Mouse (Mus musculus) embryonic fibroblast, embryonic 13.5 days (primary cell): ENCODE measurements around the gene R3hdm1.

ENCODE experiments used
- CTCF ChIP-seq: IDR thresholded peaks from 2 replicates; pipeline ENCODE4 v1.5.1; 2011; ENCODE audit warnings: mild to moderate bottlenecking, control low read depth, low read length, moderate library complexity, borderline replicate concordance; ENCODE audit not compliant: insufficient read depth
- POLR2A ChIP-seq: IDR thresholded peaks from 2 replicates; pipeline ENCODE4 v1.6.1; 2011; ENCODE audit warnings: low read depth, mild to moderate bottlenecking, control low read depth, low read length, moderate library complexity

- TF ChIP-seq CTCF (no peak), POLR2A (no peak)
Measured at GRCm38 (mm10) chr1:128170104-128170503, 67.0 kb downstream of the R3hdm1 start.
